Mouse (Mus musculus): ENCODE data around the gene Rps25. TPM values are rescaled to one million over a fixed set of nuclear protein-coding genes. Genes with fewer than 3 reads are reported as not detected.

The Rps25 gene
- polyA plus RNA-seq, 2 experiments from 2014 or later: 2,962 to 3,624 TPM

DNA sequence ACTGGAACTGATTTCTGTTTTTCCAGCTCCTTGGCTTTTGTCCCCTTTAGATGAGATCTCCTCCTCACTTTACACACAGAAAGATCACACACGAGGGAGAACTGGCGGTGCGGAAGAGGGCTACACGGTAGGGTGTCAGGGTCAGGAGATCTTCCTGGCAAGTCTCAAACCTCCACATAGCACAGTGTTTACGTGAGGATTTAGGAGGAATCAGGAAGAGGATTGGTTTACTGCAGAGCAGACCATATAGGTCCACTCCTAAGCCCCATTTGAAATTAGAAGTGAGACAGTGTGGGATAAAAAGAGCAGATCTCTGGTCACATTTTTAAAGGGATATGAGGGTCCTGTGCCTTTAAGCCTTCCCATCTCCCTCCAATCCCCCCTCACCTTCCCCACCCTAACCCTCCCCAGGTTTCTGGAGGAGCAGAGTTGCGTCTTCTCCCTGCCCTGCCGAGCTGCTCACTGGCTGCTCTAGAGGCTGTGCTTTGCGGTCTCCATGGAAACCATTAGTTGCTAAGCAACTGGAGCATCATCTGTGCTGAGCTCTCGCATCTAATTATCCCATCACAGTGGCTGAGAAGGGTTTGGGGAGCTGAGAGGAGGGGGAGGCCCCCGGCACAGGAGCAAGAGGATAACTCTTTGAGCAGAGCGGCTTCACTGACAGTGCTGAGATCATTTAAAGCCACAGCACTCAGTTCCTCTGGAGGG is 50.2 kb downstream of the Rps25 start:
- ATAC-seq: no peak

Other genes starting within 250 kb of the Rps25 start
- gene Cbl, start 173.1 kb upstream of the Rps25 start, polyA plus RNA-seq (2017; shearing (Covaris generic)): 10 to 100 TPM; 22.7 to 23.0 TPM
- not detected for gene Ccdc153, start 166.5 kb upstream of the Rps25 start, polyA plus RNA-seq (2017; shearing (Covaris generic))
- gene Pdzd3, start 155.7 kb upstream of the Rps25 start, polyA plus RNA-seq (2017; shearing (Covaris generic)): not detected
- 1 to 10 TPM; 3.7 to 7.3 TPM for gene Nlrx1, start 138.5 kb upstream of the Rps25 start, polyA plus RNA-seq (2017; shearing (Covaris generic))
- not detected for gene Abcg4, start 118.5 kb upstream of the Rps25 start, polyA plus RNA-seq (2017; shearing (Covaris generic))
- 10 to 100 TPM; 20.0 to 23.4 TPM for gene Hinfp, start 101.5 kb upstream of the Rps25 start, polyA plus RNA-seq (2017; shearing (Covaris generic))
- gene C2cd2l, start 86.9 kb upstream of the Rps25 start, polyA plus RNA-seq (2017; shearing (Covaris generic)): 1 to 10 TPM; 3.2 to 3.6 TPM
- 10 to 100 TPM; 15.7 to 16.0 TPM for gene Dpagt1, start 81.1 kb upstream of the Rps25 start, polyA plus RNA-seq (2017; shearing (Covaris generic))
- gene H2afx, start 72.4 kb upstream of the Rps25 start, polyA plus RNA-seq (2017; shearing (Covaris generic)): 10 to 100 TPM; 11.3 to 14.7 TPM
- 10 to 100 TPM; 23.7 to 24.0 TPM for gene Hmbs, start 62.9 kb upstream of the Rps25 start, polyA plus RNA-seq (2017; shearing (Covaris generic))
- gene Vps11, start 45.5 kb upstream of the Rps25 start, polyA plus RNA-seq (2017; shearing (Covaris generic)): 10 to 100 TPM; 55.6 to 86.7 TPM
- 10 to 100 TPM; 13.6 to 18.3 TPM for gene Hyou1, start 27.6 kb upstream of the Rps25 start, polyA plus RNA-seq (2017; shearing (Covaris generic))
- gene Slc37a4, start 10.3 kb upstream of the Rps25 start, polyA plus RNA-seq (2017; shearing (Covaris generic)): 10 to 100 TPM; 16.1 to 19.7 TPM
- gene Trappc4, start 461 bp downstream of the Rps25 start, polyA plus RNA-seq (2017; shearing (Covaris generic)): 100 to 1,000 TPM; 143 to 153 TPM
- gene Ccdc84, start 11.4 kb downstream of the Rps25 start, polyA plus RNA-seq (2017; shearing (Covaris generic)): 10 to 100 TPM; 24.7 to 27.2 TPM
- under 1 TPM in 1 of 2 experiments, not detected in 1; 0.43 TPM for gene Foxr1, start 34.0 kb downstream of the Rps25 start, polyA plus RNA-seq (2017; shearing (Covaris generic))
- not detected for gene Upk2, start 47.8 kb downstream of the Rps25 start, polyA plus RNA-seq (2017; shearing (Covaris generic))
- gene Bcl9l, start 75.7 kb downstream of the Rps25 start, polyA plus RNA-seq (2017; shearing (Covaris generic)): 10 to 100 TPM; 13.3 to 17.6 TPM
- gene Cxcr5, start 154.7 kb downstream of the Rps25 start, polyA plus RNA-seq (2017; shearing (Covaris generic)): 100 to 1,000 TPM in 1 of 2 experiments, 10 to 100 TPM in 1; 93.9 to 121 TPM
- 10 to 100 TPM; 68.5 to 94.4 TPM for gene Ddx6, start 197.8 kb downstream of the Rps25 start, polyA plus RNA-seq (2017; shearing (Covaris generic))